Mouse (Mus musculus) MEL (cell line): ENCODE measurements around the gene Wfdc12. TPM values are rescaled to one million over a fixed set of nuclear protein-coding genes. Genes with fewer than 3 reads are reported as not detected.

Experiments used
- DNase-seq: peaks from one replicate; pipeline ENCODE4 v3.0.0; 2011; ENCODE audit warnings: low read depth, low spot score
- H3K27ac ChIP-seq: 2 replicates; pipeline ENCODE4 v1.5.1; 2012; ENCODE audit warnings: low read depth, mild to moderate bottlenecking, control low read depth, low read length, moderate library complexity; ENCODE audit not compliant: control insufficient read depth
- H3K27me3 ChIP-seq, 2 experiments: fragments of 150-350 bp in 1 of 2; sonication (generic) in 1 of 2; 2 replicates each; pipeline ENCODE4 v1.6.1; 2012; ENCODE audit warnings: low read length in 2 of 2, mild to moderate bottlenecking in 2 of 2, improper control_type of control experiment in 1 of 2, moderate library complexity in 1 of 2; ENCODE audit not compliant: insufficient read depth in 2 of 2, control insufficient read depth in 1 of 2
- H3K36me3 ChIP-seq, 2 experiments: 2 replicates each; pipeline ENCODE4 v1.6.1; 2012 to 2014; ENCODE audit warnings: low read length in 2 of 2, improper control_type of control experiment in 1 of 2, inconsistent platforms in 1 of 2, mild to moderate bottlenecking in 1 of 2; ENCODE audit not compliant: insufficient read depth in 2 of 2, control insufficient read depth in 1 of 2
- H3K4me1 ChIP-seq, 2 experiments: fragments of 150-350 bp in 1 of 2; sonication (generic) in 1 of 2; 2 replicates each; pipeline ENCODE4 v1.6.1; 2012; ENCODE audit warnings: low read length in 2 of 2, improper control_type of control experiment in 1 of 2, mild to moderate bottlenecking in 1 of 2; ENCODE audit not compliant: insufficient read depth in 2 of 2, control insufficient read depth in 1 of 2
- H3K4me3 ChIP-seq, 2 experiments: fragments of 150-350 bp in 1 of 2; sonication (generic) in 1 of 2; 2 replicates each; pipeline ENCODE4 v1.5.1; 2012; ENCODE audit warnings: low read depth in 2 of 2, low read length in 2 of 2, mild to moderate bottlenecking in 2 of 2, moderate library complexity in 2 of 2, control low read depth in 1 of 2, improper control_type of control experiment in 1 of 2; ENCODE audit not compliant: control insufficient read depth in 1 of 2, insufficient read depth in 1 of 2
- H3K79me2 ChIP-seq: 2 replicates; pipeline ENCODE4 v1.6.1; 2012; ENCODE audit warnings: mild to moderate bottlenecking, low read length, moderate library complexity; ENCODE audit not compliant: control insufficient read depth, poor library complexity, insufficient read depth
- H3K9ac ChIP-seq: 2 replicates; pipeline ENCODE4 v1.6.1; 2012; ENCODE audit warnings: low read depth, mild to moderate bottlenecking, control low read depth, low read length, moderate library complexity; ENCODE audit not compliant: control insufficient read depth, poor library complexity, severe bottlenecking
- H3K9me3 ChIP-seq: fragments of 150-350 bp; sonication (generic); replicated peaks from 2 replicates; pipeline ENCODE4 v1.6.1; 2012; ENCODE audit warnings: mild to moderate bottlenecking, low read length, improper control_type of control experiment, moderate library complexity; ENCODE audit not compliant: insufficient read depth
- BHLHE40 ChIP-seq: IDR thresholded peaks from 2 replicates; pipeline ENCODE4 v1.6.1; 2012; ENCODE audit warnings: low read depth, mild to moderate bottlenecking, inconsistent platforms, low read length, improper control_type of control experiment, borderline replicate concordance
- CHD1 ChIP-seq: IDR thresholded peaks from 2 replicates; pipeline ENCODE4 v1.6.1; 2012; ENCODE audit warnings: low read depth, mild to moderate bottlenecking, inconsistent platforms, low read length, improper control_type of control experiment
- CHD2 ChIP-seq: IDR thresholded peaks from 2 replicates; pipeline ENCODE4 v1.6.1; 2011; ENCODE audit warnings: low read length, improper control_type of control experiment
- CTCF ChIP-seq, 3 experiments: IDR thresholded peaks in 2 of 3; conservative IDR thresholded peaks in 1 of 3; 2 replicates each; pipeline ENCODE4 v1.5.1; 2011 to 2012; ENCODE audit warnings: low read length in 3 of 3, low read depth in 2 of 3, mild to moderate bottlenecking in 2 of 3, improper control_type of control experiment in 1 of 3, inconsistent platforms in 1 of 3, mixed read lengths in 1 of 3, moderate library complexity in 1 of 3; ENCODE audit not compliant: control insufficient read depth in 1 of 3, insufficient read depth in 1 of 3, poor library complexity in 1 of 3, severe bottlenecking in 1 of 3
- E2F4 ChIP-seq: IDR thresholded peaks from 2 replicates; pipeline ENCODE4 v1.6.1; 2011; ENCODE audit warnings: low read depth, low read length, improper control_type of control experiment, borderline replicate concordance
- ELF1 ChIP-seq: IDR thresholded peaks from 2 replicates; pipeline ENCODE4 v1.6.1; 2014; ENCODE audit warnings: low read depth, mild to moderate bottlenecking, inconsistent platforms, low read length, improper control_type of control experiment, moderate library complexity
- EP300 ChIP-seq, 2 experiments: IDR thresholded peaks; 2 replicates each; pipeline ENCODE4 v1.6.1; 2011; ENCODE audit warnings: improper control_type of control experiment in 2 of 2, low read length in 2 of 2, low read depth in 1 of 2, mild to moderate bottlenecking in 1 of 2
- ETS1 ChIP-seq: IDR thresholded peaks from 2 replicates; pipeline ENCODE4 v1.6.1; 2012; ENCODE audit warnings: low read depth, mild to moderate bottlenecking, inconsistent platforms, low read length, improper control_type of control experiment, moderate library complexity
- GABPA ChIP-seq: IDR thresholded peaks from 2 replicates; pipeline ENCODE4 v1.6.1; 2012; ENCODE audit warnings: low read depth, mild to moderate bottlenecking, inconsistent platforms, low read length, improper control_type of control experiment, moderate library complexity
- GATA1 ChIP-seq: IDR thresholded peaks from 2 replicates; pipeline ENCODE4 v1.6.1; 2011; ENCODE audit warnings: low read depth, low read length, improper control_type of control experiment
- HCFC1 ChIP-seq: IDR thresholded peaks from 2 replicates; pipeline ENCODE4 v1.6.1; 2012; ENCODE audit warnings: low read depth, mild to moderate bottlenecking, inconsistent platforms, low read length, improper control_type of control experiment, moderate library complexity
- JUND ChIP-seq: IDR thresholded peaks from 2 replicates; pipeline ENCODE4 v1.6.1; 2011; ENCODE audit warnings: low read depth, mild to moderate bottlenecking, improper control_type of control experiment, low read length
- KAT2A ChIP-seq: conservative IDR thresholded peaks from 2 replicates; pipeline ENCODE4 v1.6.1; 2012; ENCODE audit warnings: low read depth, low read length, improper control_type of control experiment, inconsistent platforms
- MAFK ChIP-seq: IDR thresholded peaks from 2 replicates; pipeline ENCODE4 v1.6.1; 2011; ENCODE audit warnings: low read depth, mild to moderate bottlenecking, low read length, improper control_type of control experiment, borderline replicate concordance
- MAX ChIP-seq: IDR thresholded peaks from 2 replicates; pipeline ENCODE4 v1.6.1; 2011; ENCODE audit warnings: low read length, improper control_type of control experiment
- MAZ ChIP-seq: IDR thresholded peaks from 2 replicates; pipeline ENCODE4 v1.6.1; 2012; ENCODE audit warnings: low read depth, mild to moderate bottlenecking, inconsistent platforms, low read length, improper control_type of control experiment
- MEF2A ChIP-seq: IDR thresholded peaks from 2 replicates; pipeline ENCODE4 v1.6.1; 2014; ENCODE audit warnings: low read depth, mild to moderate bottlenecking, inconsistent platforms, low read length, improper control_type of control experiment; ENCODE audit not compliant: poor library complexity, insufficient replicate concordance, severe bottlenecking; ENCODE audit errors: extremely low read depth
- MXI1 ChIP-seq: IDR thresholded peaks from 2 replicates; pipeline ENCODE4 v1.6.1; 2011; ENCODE audit warnings: mild to moderate bottlenecking, low read depth, low read length, improper control_type of control experiment
- MYB ChIP-seq: IDR thresholded peaks from 2 replicates; pipeline ENCODE4 v1.6.1; 2011; ENCODE audit warnings: mild to moderate bottlenecking, low read depth, low read length, improper control_type of control experiment
- MYC ChIP-seq: IDR thresholded peaks from 2 replicates; pipeline ENCODE4 v1.6.1; 2011; ENCODE audit warnings: low read depth, mild to moderate bottlenecking, low read length, improper control_type of control experiment, moderate library complexity
- NELFE ChIP-seq: IDR thresholded peaks from 2 replicates; pipeline ENCODE4 v1.6.1; 2011; ENCODE audit warnings: low read depth, low read length, improper control_type of control experiment
- NRF1 ChIP-seq: IDR thresholded peaks from 2 replicates; pipeline ENCODE4 v1.6.1; 2014; ENCODE audit warnings: low read depth, mild to moderate bottlenecking, inconsistent platforms, low read length, improper control_type of control experiment, moderate library complexity; ENCODE audit not compliant: poor library complexity, insufficient read depth, severe bottlenecking
- POLR2A ChIP-seq, 2 experiments: IDR thresholded peaks; 2 replicates each; pipeline ENCODE4 v1.6.1; 2011 to 2012; ENCODE audit warnings: low read length in 2 of 2, mild to moderate bottlenecking in 2 of 2, control low read depth in 1 of 2, improper control_type of control experiment in 1 of 2, low read depth in 1 of 2, moderate library complexity in 1 of 2; ENCODE audit not compliant: control insufficient read depth in 1 of 2, insufficient read depth in 1 of 2, poor library complexity in 1 of 2
- POLR2AphosphoS2 ChIP-seq: IDR thresholded peaks from 2 replicates; pipeline ENCODE4 v1.6.1; 2011; ENCODE audit warnings: low read length, improper control_type of control experiment
- POLR2AphosphoS5 ChIP-seq: IDR thresholded peaks from 2 replicates; pipeline ENCODE4 v1.6.1; 2012; ENCODE audit warnings: low read depth, borderline replicate concordance, mild to moderate bottlenecking, inconsistent platforms, low read length, moderate library complexity, mixed read lengths
- RAD21 ChIP-seq: IDR thresholded peaks from 2 replicates; pipeline ENCODE4 v1.6.1; 2011; ENCODE audit warnings: mild to moderate bottlenecking, low read depth, low read length, improper control_type of control experiment
- RCOR1 ChIP-seq: IDR thresholded peaks from 2 replicates; pipeline ENCODE4 v1.6.1; 2012; ENCODE audit warnings: low read depth, mild to moderate bottlenecking, inconsistent platforms, low read length, improper control_type of control experiment
- SIN3A ChIP-seq: IDR thresholded peaks from 2 replicates; pipeline ENCODE4 v1.6.1; 2012; ENCODE audit warnings: low read length, improper control_type of control experiment, inconsistent platforms
- SMC3 ChIP-seq: IDR thresholded peaks from 2 replicates; pipeline ENCODE4 v1.6.1; 2011; ENCODE audit warnings: low read depth, low read length, improper control_type of control experiment
- TAL1 ChIP-seq: IDR thresholded peaks from 2 replicates; pipeline ENCODE4 v1.6.1; 2012; ENCODE audit warnings: mild to moderate bottlenecking, inconsistent platforms, low read length, moderate library complexity, mixed read lengths
- TBP ChIP-seq: IDR thresholded peaks from 2 replicates; pipeline ENCODE4 v1.8.0; 2011; ENCODE audit warnings: low read depth, low read length, improper control_type of control experiment
- TCF12 ChIP-seq: IDR thresholded peaks from 2 replicates; pipeline ENCODE4 v1.6.1; 2014; ENCODE audit warnings: low read depth, mild to moderate bottlenecking, inconsistent platforms, low read length, improper control_type of control experiment, moderate library complexity
- UBTF ChIP-seq: IDR thresholded peaks from 2 replicates; pipeline ENCODE4 v1.6.1; 2012; ENCODE audit warnings: low read depth, mild to moderate bottlenecking, inconsistent platforms, low read length, improper control_type of control experiment, moderate library complexity, borderline replicate concordance; ENCODE audit not compliant: insufficient read depth
- USF2 ChIP-seq, 2 experiments: IDR thresholded peaks; 2 replicates each; pipeline ENCODE4 v1.6.1; 2011 to 2012; ENCODE audit warnings: improper control_type of control experiment in 2 of 2, low read length in 2 of 2, borderline replicate concordance in 1 of 2, inconsistent platforms in 1 of 2, low read depth in 1 of 2, mild to moderate bottlenecking in 1 of 2; ENCODE audit not compliant: insufficient read depth in 1 of 2
- ZC3H11A ChIP-seq: IDR thresholded peaks from 2 replicates; pipeline ENCODE4 v1.6.1; 2012; ENCODE audit warnings: low read depth, mild to moderate bottlenecking, inconsistent platforms, low read length, improper control_type of control experiment
- ZKSCAN1 ChIP-seq: IDR thresholded peaks from 2 replicates; pipeline ENCODE4 v1.6.1; 2012; ENCODE audit warnings: low read depth, mild to moderate bottlenecking, inconsistent platforms, low read length, improper control_type of control experiment, moderate library complexity
- ZMIZ1 ChIP-seq: IDR thresholded peaks from 2 replicates; pipeline ENCODE4 v1.6.1; 2012; ENCODE audit warnings: low read depth, mild to moderate bottlenecking, inconsistent platforms, low read length, improper control_type of control experiment, moderate library complexity
- ZNF384 ChIP-seq: IDR thresholded peaks from 2 replicates; pipeline ENCODE4 v1.6.1; 2012; ENCODE audit warnings: low read depth, mild to moderate bottlenecking, inconsistent platforms, low read length, improper control_type of control experiment
- polyA plus RNA-seq, 2 experiments: library from polyadenylated mRNA; stranded (reverse) in 1 of 2; unstranded in 1 of 2; fragments of >175 nt in 1 of 2; fragments of >200 nt in 1 of 2; gene quantifications; 2 replicates each; pipeline versions ENCODE4 v1.2.1 to v1.2.4; 2012; ENCODE audit warnings: low replicate concordance in 2 of 2, low read depth in 1 of 2; ENCODE audit not compliant: insufficient read length in 2 of 2, insufficient read depth in 1 of 2, missing spikeins in 1 of 2
- total RNA-seq: library from RNA; depleted of rRNA; stranded (reverse); fragments of 300-350 nt; gene quantifications from 2 replicates; pipeline ENCODE4 v1.2.3, GENCODE M21; 2012

The Wfdc12 gene
- total and polyA plus RNA-seq, 3 experiments = 0.10 TPM; not detected in 2

DNA sequence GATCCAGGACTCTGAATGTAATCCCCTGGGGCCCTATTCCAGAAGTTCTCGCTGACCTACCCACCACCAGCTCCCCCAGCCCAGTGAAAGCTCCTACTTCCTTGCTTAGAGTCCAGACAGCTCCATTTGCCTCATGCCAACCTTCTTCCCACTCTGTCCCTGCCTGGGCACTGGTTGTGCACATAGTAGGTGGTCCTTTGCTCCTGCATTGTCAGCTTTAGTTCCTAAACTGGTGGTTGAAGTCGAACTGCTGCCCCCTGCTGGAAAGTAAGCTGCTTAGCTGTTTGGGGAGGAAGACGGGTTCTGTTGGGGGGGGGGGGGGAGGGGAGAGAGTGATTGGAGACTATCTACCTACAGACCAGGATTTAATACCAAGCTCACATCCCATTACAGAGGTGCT, 10.3 kb downstream of the Wfdc12 start:
- no peaks in the 10 kb centered on the region for H3K79me2 ChIP-seq
- peaks cover 0 to 7% of the 10 kb centered on the region in 2 experiments; a peak in 2 of 4 replicates for H3K36me3 ChIP-seq
- peaks cover 4 to 11% of the 10 kb centered on the region in 2 experiments for H3K4me1 ChIP-seq
- H3K4me3 ChIP-seq = no peak overlapping the region
- H3K27ac ChIP-seq = no peak overlapping the region
- peak; percentile 69 for DNase-seq
- H3K27me3 ChIP-seq = no peaks in the 10 kb centered on the region; a peak in 1 of 4 replicates
- no peaks in the 10 kb centered on the region for H3K9me3 ChIP-seq
- no peak overlapping the region for H3K9ac ChIP-seq
- TF ChIP-seq ZNF384 (no peak), MXI1 (no peak), BHLHE40 (no peak), TCF12 (no peak), ELF1 (no peak), POLR2AphosphoS5 (no peak), MEF2A (no peak), RAD21 (peak; percentile 27), TBP (no peak), KAT2A (no peak), RCOR1 (no peak), NELFE (no peak), ZMIZ1 (no peak), MYC (no peak), E2F4 (no peak), JUND (no peak), ETS1 (no peak), MAZ (peak; percentile 49; the same call in 1 of the 2 replicates), CHD2 (no peak), EP300 (IDR thresholded peaks at IDR 0.05; ENCODE audit: low read depth in 1 of 2, low read length in 2 of 2) (no peak), CHD1 (no peak), POLR2A (IDR thresholded peaks at IDR 0.05; ENCODE audit: control insufficient read depth in 1 of 2, insufficient read depth in 1 of 2, low read depth in 1 of 2, low read length in 2 of 2, poor library complexity in 1 of 2) (no peak), ZKSCAN1 (peak; percentile 99), MYB (no peak), MAFK (no peak), SIN3A (no peak), GABPA (no peak), USF2 (IDR thresholded peaks at IDR 0.05; ENCODE audit: borderline replicate concordance in 1 of 2, insufficient read depth in 1 of 2, low read depth in 1 of 2, low read length in 2 of 2) (no peak), SMC3 (peak; percentile 56), CTCF (IDR thresholded peaks at IDR 0.05 in 2 of 3, conservative IDR thresholded peaks at IDR 0.05 in 1 of 3; ENCODE audit: control insufficient read depth in 1 of 3, insufficient read depth in 1 of 3, low read depth in 2 of 3, low read length in 3 of 3, poor library complexity in 1 of 3, severe bottlenecking in 1 of 3) (peak; percentile 45 to 65 (median 63); a peak in 5 of 6 replicates), ZC3H11A (peak; percentile 32), HCFC1 (no peak), MAX (no peak), POLR2AphosphoS2 (no peak), GATA1 (no peak), UBTF (no peak), TAL1 (no peak), NRF1 (no peak)
